Mouse (Mus musculus) spleen, adult 12 weeks (tissue): Measurements from ENCODE around the gene Ptov1.

Source experiments
- DNase-seq: peaks from one replicate; pipeline ENCODE4 v3.0.0; 2022; ENCODE audit warnings: low spot score

Gene Ptov1

DNA sequence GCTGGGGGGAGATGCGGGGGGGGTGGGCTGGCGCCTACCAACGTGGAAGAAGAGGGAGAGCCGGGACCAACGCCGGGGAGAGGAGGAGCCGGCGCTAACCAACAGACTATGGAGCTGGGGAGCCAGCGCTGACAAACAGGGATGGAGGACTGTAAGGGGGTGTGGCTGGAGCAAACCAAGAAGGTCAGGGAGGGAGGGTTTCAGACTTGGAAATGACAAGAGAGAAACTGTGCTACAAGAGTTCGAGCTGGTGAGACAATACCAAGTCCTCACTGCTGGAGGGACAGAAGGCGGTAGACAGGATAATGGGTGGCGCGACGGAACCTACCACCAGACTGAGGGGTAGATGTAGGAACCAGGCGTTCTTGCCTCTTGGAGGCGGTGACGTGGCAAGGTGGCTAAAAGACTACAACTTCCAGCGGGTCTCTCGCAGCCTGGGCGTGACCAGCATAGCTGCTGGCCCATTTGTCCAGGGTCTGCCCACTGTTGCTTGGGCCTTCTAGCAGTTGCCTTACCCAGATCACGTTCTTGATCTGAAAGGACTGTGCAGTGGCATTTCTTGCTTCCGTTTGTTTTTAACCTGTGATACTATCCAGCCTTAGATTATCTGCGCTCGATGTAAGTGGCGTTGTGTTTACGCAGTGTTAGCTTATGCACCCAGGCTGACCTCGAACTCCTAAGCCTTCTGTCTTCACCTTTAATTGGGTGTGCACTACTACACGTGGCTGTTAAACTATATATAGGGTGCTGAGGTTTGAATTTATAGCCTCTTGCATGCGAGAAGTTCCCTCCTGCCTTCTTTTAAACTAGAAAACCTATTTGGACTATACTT lies at the start of gene Ptov1:
TSS of gene Ptov1 (minus strand) at position 92 of the 832 bp plus-strand sequence.
- peak; percentile 51 for DNase-seq

DNA sequence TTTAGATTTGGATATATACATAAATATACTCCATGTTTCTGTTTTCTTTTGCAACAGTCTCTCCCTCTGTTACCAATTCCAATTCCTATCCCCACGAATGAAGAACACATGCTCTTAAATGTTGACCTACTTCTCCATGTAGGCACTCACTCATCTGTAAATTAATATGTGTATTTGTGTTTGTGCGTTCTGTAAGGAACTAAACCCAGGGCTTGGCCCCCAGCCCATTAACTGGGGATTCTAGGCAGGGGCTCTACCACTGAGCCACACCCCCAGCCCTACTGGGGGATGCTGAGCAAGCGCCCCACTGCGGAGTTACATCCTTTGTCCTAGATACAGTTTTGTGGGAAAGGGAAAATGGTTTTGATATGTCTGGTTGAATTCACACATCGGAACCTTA lies 49.5 kb upstream of the Ptov1 start:
- DNase-seq = no peak

DNA sequence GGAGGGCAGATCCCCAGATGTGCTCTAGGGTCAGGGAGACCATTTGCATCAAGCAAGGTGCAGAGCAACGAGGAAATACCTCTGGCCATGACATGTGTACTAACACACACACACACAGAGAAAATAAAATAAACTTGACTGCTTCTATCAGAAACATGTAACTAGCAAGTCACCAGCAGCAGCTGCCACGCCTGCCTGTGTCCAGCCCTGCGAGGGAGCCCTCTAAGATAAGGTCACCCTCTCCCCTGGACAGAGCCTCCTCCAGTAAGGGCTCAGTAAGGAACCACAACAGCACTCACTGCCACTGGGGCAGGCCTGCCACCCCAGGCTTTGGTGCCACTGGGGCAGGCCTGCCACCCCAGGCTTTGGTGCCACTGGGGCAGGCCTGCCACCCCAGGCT lies 48.6 kb upstream of the Ptov1 start:
- no peak for DNase-seq

DNA sequence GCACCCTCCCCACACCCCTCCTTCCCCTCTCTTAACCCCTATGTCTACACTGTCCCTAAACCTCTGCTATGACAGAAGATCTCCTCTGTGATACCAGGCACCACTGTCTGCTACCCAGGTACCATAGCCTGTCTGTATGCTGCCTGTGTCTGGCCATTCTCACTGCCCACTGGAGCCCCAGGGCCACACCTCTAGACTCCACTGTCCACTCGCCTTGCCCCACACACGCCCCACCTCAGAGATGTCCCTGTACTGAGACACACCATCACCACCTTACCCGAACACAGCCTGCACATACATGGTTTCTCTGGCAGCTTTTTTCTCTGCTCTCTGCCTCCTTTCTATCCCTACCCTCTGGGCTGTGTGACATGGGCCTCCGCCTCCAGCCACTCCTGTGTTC lies 47.3 kb upstream of the Ptov1 start:
- no peak for DNase-seq

DNA sequence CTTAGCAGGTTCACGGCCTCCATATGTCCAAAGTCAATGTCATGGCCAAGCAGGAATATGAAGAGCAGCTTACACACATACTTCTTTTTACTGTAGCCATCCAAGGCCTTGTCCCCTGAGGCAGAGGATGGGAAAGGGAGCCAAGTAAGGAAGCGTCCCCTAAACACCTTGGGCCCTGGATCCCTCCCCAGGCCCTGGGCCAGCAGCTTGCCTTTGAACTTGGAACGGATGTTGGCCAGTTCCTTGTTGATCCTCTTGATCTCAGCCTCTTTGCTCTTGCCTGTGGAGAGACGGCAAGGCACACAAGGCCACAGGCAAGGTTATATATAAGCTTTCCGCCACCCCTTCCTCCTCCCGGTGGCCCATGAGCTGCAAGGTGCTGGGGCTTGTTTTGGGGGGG lies 46.6 kb upstream of the Ptov1 start:
- no peak for DNase-seq

DNA sequence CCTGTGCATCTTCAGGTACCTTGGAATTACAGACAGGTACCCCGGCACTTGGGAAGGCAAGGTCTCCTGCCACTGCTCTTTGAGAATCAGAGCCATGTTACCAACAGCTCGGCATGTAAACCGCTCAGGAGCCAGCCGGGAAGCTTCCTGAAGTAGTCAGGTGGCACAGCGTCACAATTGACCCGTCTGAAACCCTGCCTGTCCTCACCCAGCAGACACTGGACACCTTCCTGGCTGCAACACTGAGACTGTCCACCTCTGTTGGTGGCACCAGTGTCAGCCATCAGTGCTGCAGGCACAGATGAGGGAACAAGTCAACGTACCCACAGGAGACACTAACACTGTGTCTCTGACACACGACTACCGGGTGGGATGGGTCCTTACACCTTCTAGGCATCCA lies 45.7 kb upstream of the Ptov1 start:
- no peak for DNase-seq

DNA sequence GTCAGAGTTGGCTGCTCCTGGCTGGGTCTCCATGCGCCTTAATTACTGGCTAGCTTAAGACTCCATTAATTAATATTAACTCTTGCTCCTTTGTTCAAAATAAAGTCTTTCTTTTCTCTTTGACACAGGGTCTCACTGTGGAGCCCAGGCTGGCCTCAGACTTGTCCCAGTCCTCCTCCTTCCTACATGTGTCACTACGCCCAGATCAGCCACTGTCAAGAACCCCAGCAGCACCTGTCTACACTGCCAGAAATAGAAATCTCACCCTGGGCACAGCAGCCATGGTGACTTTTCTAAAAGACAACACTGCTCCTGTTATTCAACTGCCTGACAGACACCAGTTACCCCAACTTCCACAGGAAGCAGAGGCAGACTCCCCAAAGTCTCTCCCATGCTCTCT lies 44.8 kb upstream of the Ptov1 start:
- DNase-seq = no peak

DNA sequence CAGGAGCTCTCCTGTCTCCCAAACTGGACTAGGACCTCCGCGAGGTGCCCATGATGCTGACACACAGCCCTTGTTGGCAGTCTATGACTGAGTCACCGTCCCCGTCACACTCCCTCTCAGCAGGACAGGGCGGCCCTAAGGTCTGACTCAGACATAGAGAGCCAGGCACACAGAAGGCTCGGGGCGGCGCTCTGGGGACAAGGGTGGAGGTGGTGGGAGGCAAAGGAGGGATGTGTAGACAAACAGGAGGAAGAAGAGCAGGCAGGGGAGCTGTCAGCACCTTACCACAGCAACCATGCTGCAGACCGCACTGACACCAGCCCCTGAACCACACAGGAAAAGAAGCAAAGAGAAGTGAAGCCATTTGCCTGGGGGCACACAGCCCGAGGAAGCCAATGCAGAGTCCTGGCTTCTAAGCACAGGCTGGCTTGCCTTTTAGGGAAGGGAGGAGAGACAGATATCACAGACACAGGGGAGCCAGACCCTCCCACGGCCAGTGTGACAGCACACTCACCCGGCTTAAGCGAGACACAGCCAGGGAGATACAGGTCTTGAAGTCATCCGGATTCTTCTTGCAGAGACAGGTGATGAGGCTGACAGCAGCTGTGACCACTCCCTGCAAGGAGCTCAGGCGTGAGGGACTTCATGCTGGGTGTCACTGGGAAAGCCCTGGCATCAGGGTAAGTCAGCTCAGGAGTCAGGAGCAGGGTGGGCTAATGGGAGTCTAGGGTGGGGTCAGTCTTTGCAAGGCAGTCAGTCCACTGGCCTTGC lies 39.3 kb upstream of the Ptov1 start:
- no peak for DNase-seq

DNA sequence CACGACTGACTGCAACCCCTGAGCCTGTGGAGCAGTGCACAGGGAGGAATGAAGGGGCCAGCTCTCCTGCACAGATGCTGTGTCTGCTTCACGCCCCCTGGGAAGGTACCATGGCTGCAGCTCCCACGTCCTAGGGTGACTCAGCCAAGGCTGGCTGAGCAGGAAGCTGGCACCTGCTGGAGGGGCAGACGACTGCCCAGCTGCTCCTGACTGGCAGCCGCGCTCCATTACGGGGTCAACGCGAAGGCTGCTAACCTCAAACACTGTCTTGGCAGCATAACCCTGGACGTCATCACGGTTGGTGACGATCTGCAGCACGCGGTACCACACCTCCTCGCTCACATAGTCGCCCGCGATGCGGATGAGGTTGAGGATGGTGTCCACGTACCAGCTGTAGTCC lies 35.8 kb upstream of the Ptov1 start:
- no peak for DNase-seq

DNA sequence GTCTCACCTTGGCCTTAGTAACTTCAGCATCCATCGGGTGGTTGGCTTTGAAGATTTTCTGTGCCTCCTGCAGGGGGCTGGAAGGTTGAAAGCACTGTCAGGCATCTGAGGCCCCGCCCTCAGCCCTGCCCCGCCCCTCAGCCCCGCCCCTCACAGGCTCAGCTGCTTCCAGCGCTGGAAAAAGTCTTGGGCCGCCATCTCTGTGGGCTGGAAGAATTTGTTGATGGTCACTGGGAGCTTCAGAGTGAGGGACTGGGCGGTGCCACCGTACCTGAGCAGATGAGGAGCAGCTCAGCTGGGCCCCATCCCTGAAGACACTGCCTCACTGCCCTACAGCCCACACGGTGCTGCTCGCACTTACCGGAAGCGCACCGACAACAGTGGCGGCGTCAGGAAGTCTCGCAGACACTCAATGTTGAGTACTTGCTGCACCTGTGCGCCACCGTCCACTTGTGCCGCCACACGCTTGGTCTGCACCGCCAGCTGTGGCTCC lies 31.7 kb upstream of the Ptov1 start:
- peak; percentile 44 for DNase-seq

DNA sequence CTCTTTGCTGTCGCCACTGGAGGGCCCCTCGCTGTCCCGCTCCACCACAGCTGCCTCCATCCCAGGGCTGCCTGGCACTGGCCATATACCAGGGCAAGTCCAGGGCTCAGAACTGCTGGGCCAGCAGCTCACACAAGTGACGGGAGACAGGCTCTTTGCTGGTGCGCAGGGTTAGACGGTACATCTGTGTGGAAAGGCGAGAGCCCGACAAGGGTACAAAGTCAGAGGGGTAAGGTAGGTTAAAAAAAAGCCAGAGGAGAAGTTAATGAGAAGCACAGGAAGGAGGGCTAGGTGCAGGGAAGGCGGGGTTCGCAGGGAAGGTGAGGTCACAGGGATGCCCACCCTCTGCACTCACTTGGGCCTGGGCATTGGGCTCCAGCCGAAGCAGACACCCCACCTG lies 31.0 kb upstream of the Ptov1 start:
- DNase-seq = no peak

DNA sequence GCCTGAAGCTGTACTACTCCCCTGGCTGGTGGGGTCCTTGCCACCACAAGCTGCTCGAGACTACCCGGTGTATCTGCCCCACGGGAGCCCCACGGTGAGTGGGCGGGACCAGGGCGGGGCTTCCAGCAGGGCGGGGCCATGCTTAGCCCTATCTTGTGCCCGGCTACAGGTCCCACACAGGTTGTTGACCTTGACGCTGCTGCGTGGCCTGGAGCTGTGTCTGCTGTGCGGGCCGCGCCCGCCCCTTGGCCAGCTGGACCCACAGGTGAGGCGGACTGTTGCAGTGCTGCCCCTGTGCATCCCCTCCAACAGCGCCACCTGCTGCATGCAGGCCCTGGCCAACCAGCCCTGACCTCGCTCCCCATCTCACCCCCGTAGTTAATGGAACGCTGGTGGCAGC lies 29.0 kb upstream of the Ptov1 start:
- no peak for DNase-seq

DNA sequence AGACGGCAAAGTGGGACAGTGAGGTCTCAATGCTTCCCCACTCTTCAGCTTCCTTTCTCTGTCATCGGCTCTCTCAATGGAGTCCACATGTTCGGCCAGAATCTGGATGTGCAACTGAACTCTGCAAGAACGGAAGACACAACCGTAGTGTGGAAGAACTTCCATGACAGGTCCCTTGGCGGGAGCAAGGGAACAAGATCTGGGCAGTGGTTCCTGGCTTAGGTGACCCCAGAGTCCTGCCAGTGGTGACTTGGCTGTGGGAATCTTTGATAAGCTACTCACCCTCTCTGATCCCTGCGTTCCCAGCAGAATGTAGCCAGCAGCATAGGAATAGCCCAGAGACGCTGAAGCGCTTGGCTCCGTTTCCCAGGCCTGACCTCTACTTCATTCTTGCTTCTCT lies 26.9 kb upstream of the Ptov1 start:
- no peak for DNase-seq

DNA sequence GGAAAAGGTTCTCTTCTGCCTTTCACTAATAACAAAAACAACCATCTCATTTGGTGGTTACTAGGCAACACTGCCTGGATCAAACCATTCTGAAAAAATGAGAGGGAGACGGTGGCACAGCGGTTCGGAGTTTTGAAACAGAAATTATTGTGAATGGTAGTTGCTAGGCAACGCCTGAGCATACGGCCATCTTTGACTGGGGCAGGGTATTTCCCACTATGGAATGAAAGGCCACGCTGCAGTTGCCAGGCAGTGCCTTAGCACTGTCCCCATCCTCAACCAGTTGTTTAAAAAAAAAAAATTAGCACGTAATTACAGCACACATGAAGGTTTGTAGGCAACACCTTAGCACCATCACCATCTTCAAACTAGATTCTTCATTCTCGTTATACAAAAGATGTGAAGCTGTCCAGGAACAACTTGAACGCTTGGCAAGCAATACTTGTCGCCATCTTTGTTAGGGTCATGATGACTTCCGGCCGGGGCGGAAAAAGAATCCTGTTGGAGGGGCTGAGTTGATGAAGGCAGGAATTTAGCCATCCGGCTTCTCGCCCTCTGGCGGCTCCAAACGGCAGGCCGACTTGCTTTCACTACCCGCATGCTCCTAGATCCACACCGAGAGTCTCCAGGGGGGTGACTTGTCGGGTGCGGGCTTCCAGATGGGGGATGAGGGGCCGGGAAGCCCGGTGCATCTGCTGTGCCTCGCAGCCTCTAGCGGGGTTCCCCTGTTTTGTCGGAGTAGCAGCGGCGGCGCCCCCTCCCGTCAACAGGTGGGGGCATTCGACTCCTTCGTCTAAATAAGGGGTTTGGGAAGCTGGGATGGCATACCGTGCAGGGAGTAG lies 26.2 kb upstream of the Ptov1 start, which contains the start of gene Fuz:
TSS of gene Fuz (plus strand) at position 487 of the 842 bp plus-strand sequence.
- DNase-seq = peak; percentile 72

DNA sequence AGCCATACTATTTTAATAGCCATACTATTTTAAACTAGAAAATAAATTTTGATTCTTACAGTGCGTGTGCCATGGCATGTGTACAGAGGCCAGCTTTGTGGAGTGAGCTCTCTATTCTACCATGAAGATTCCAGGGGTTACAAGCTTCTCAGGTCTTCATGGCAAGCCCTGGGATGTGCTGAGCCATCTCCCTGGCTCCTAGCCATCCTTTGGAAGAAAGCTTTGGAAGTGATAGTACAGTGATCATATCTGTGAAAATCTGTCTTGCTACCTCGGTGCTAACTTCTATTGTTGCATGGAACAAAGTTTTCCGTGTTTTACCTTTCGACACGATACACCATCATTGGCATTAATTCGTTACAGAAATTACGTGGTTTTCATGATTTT lies 25.6 kb upstream of the Ptov1 start:
- DNase-seq = no peak

DNA sequence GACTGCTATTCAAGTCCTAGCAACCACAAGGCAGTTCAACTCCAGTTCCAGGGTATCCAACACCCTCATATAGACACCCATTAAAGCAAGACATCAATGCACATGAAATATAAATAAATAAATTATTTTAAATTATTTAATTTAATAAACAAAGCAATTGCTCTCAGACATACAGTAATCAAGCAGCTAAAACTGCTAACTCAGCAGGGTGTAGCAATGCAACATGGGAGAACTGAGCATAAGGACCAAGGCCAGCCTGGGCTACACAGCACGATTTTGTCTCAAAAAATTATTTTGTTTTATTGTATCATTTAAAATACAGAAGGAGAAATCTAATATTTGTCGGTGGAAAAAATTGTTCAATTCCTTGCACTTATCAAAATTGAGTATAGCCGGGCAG lies 24.6 kb upstream of the Ptov1 start:
- DNase-seq = no peak

DNA sequence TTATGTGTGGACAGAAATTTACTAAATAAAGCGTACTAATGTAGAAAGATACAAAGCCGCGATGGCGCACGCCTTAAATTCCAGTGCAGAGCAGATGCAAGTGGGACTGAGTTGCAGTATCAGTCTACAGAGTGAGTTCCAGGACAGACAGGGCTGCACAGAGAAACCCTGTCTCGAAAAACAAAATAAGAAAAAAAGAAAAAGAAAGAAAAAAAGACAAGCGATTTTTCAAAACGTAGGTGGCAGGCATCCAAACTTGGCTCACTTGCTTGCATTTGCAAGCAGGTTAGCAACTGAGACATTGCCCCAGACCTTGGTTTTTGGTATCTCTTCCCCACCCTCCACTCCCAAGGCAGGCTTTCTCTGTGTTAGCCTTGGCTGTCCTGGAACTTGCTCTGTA lies 23.6 kb upstream of the Ptov1 start:
- DNase-seq = no peak

DNA sequence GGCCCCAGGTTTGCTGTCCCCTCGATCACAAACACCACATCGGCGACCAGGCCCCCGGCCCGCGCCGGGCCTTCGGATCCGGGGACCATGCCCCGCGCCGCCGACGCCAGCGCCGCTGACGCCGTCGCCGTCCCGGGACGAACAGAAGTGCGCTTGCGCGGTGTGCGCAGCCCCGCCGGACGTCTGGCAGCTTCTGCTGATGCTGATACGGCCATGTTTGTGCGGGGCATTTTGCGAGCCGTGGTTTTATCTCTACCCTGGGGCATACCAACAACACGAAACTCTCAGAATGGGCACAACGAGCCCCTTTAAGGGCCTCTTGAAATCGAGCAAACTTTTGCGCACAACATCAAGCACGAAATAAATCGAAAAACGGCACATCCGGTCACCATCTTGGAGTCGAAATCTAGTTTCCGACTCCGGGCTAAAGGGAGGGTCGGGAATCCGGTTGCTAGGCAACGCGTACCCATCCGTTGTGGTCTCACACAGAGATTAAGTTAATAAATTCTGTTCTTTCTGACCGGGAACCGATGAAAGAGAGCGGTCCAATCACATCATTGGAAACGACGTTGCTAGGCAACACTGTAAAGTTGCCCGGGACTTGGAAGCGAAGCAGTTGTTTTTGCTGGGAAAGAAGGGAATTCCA lies 22.8 kb upstream of the Ptov1 start, which contains the start of gene Med25:
TSS of gene Med25 (minus strand) at position 437 of the 646 bp plus-strand sequence.
- DNase-seq = peak; percentile 81

DNA sequence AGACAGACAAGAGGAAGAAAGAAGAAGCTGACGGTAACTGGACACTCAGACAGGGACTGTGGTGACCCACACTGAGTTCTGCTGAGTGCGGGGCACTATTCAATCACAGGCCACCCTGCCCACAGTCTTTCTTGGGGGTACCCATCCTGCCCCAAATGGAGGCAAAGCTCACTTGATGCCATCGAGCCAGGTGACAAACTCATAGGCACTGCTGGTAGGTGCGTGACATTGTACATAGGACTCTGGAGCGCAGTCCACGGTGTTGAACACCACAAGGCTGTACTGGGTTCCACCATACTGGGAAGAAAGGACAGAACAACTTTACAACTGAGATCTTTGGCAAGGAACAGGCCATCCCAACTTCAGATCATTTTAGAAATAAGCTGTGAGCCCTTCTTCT lies 22.0 kb upstream of the Ptov1 start:
- DNase-seq = no peak

DNA sequence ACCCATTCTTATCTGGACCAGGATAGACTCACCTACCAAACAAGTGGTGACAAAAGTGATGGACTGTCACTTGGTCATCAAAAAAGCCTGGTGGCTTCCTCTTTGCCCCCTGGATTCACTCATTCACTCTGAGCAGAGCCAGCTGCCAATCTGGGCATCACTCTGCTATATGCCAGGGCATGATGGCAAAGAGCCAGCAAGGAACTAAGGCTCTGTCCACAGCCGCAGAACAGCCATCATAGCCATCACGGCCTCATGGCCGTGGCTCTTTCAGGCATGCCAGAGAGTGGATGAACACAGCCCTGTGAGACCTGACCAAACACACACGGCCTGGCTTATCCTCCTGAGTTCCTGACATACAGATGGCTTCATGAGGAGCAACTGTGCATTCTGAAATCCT lies 21.1 kb upstream of the Ptov1 start:
- DNase-seq = no peak

DNA sequence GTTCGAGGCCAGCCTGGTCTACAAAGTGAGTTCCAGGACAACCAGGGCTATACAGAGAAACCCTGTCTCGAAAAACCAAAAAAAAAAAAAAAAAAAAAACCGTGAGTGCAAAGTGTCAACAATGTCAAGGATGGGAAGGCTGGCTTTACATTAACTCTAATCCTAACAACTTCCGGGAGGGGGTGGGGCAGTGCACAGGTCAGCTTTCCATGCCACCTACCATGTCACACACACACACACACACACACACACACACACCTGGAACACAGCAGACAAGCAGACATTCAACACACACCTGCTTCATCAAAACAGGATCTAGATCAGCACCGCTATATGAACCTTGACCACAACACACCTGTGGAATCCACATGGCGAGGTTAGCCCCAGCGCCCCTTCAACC lies 20.6 kb upstream of the Ptov1 start:
- no peak for DNase-seq
